Mouse (Mus musculus): ENCODE measurements around the gene Smim20. TPM values are rescaled to one million over a fixed set of nuclear protein-coding genes. Genes with fewer than 3 reads are reported as not detected.

The Smim20 gene
- 10 to 100 TPM; 50.0 to 68.7 TPM for total RNA-seq (2021)
- polyA plus RNA-seq (2012; rRNA removed), result 53.3 and 66.0 TPM in 2 replicates
- long read RNA-seq, transcript Smim20-201 (3 exons, 922 nt), result major isoform, 52 of 57 reads
- long read RNA-seq, partial matches to known transcripts, result 0 of 57 reads
- long read RNA-seq, other reads (novel, unspliced or antisense), result 2 of 57 reads

GRCm38 (mm10) chr5:53266931-53267853, at the start of gene Smim20:
Gene Smim20, plus strand, starts transcription at chr5:53267083.
- peak; percentile 90 for DNase-seq

- no peak for DNase-seq
Observed at GRCm38 (mm10) chr5:53225434-53225833, 41.4 kb upstream of the Smim20 start.

GRCm38 (mm10) chr5:53230560-53230959, 36.3 kb upstream of the Smim20 start:
- no peak for DNase-seq

GRCm38 (mm10) chr5:53235551-53235950, 31.3 kb upstream of the Smim20 start:
- DNase-seq, result no peak

- DNase-seq, result peak; percentile 54
Observed at GRCm38 (mm10) chr5:53236136-53236535, 30.7 kb upstream of the Smim20 start.

GRCm38 (mm10) chr5:53236749-53237148, 30.1 kb upstream of the Smim20 start:
- DNase-seq, result no peak

- DNase-seq, result no peak
Observed at GRCm38 (mm10) chr5:53238761-53239160, 28.1 kb upstream of the Smim20 start.

- DNase-seq, result no peak
Observed at GRCm38 (mm10) chr5:53239189-53239588, 27.7 kb upstream of the Smim20 start.

GRCm38 (mm10) chr5:53239831-53240440, 26.9 kb upstream of the Smim20 start:
- DNase-seq, result no peak

GRCm38 (mm10) chr5:53241109-53241508, 25.8 kb upstream of the Smim20 start:
- no peak for DNase-seq

GRCm38 (mm10) chr5:53241963-53242362, 24.9 kb upstream of the Smim20 start:
- no peak for DNase-seq

- no peak for DNase-seq
Observed at GRCm38 (mm10) chr5:53242865-53243499, 23.9 kb upstream of the Smim20 start.

GRCm38 (mm10) chr5:53243933-53244332, 22.9 kb upstream of the Smim20 start:
- no peak for DNase-seq

GRCm38 (mm10) chr5:53248499-53248898, 18.4 kb upstream of the Smim20 start:
- DNase-seq, result no peak

GRCm38 (mm10) chr5:53249431-53250061, 17.3 kb upstream of the Smim20 start:
- DNase-seq, result no peak

- no peak for DNase-seq
Observed at GRCm38 (mm10) chr5:53254154-53254553, 12.7 kb upstream of the Smim20 start.

- no peak for DNase-seq
Observed at GRCm38 (mm10) chr5:53254821-53255220, 12.1 kb upstream of the Smim20 start.

GRCm38 (mm10) chr5:53258038-53258786, 8.7 kb upstream of the Smim20 start:
- DNase-seq, result peak; percentile 32

GRCm38 (mm10) chr5:53259894-53260293, 7.0 kb upstream of the Smim20 start:
- no peak for DNase-seq

GRCm38 (mm10) chr5:53261999-53262398, 4.9 kb upstream of the Smim20 start:
- no peak for DNase-seq

- peak; percentile 67 for DNase-seq
Observed at GRCm38 (mm10) chr5:53264061-53264460, 2.8 kb upstream of the Smim20 start.
